Mouse (Mus musculus): Measurements from ENCODE around the gene Spryd3.

- TF ChIP-seq CTCF (IDR thresholded peaks at IDR 0.05; ENCODE audit: borderline replicate concordance, control insufficient read depth, extremely low read depth, insufficient read depth, low read length, poor library complexity) (no peak), POLR2A (IDR thresholded peaks at IDR 0.05; ENCODE audit: control insufficient read depth, extremely low read depth, insufficient read depth, low read length, poor library complexity) (no peak)
Observed at GRCm38 (mm10) chr15:102145330-102145729, 9.3 kb upstream of the Spryd3 start.

All from thymus, adult 2 months (tissue).